Mouse (Mus musculus) urinary bladder, postnatal 14 days (tissue): ENCODE measurements around the gene Ngly1.
"Not testable (repeated sequence)": the region's sequence is repeated elsewhere in the genome, so short reads cannot be mapped to it uniquely, and the experiment has no call there.

Source experiments
- DNase-seq: peaks from one replicate; pipeline ENCODE4 v3.0.0; 2021; ENCODE audit warnings: low spot score

The Ngly1 gene

GRCm38 (mm10) chr14:16260541-16260940 is 11.5 kb downstream of the Ngly1 start:
- DNase-seq = no peak

DNA sequence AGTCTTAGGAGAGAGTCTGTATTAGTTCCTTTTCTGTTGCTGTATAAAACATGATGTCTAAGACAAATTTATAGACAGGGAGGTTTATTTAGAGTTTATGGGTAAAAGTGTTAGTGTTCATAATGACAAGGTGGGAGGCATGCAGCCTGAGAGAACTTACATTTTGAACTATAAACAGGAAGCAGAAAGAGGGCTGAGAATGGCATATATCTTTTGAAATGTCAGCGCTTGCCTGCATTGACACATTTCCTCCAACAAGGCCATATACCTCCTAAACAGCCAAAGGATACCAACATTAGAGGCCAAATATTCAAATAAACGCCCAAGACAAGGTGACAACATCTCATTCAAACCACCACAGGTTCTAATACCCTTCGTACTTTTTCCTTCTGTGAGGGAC is 12.8 kb downstream of the Ngly1 start:
- no peak for DNase-seq

DNA sequence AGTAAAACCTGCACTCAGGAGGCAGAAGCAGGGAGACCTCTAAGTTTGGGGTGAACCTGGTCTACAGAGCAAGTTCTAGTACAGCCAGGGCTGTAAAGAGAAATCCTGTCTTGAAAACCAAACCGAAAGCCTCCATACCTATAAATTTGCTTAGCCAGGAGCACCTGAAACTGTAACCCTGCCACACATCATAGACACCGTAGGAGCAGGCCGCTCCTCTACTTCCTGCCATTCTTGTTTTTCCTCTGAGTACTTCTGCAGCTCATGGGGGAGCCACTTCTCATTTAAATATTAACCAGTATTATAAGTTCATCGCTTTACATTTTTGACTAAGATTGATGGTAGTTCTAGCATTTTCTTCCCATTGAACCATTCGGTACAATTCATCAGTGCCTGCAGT is 17.9 kb downstream of the Ngly1 start:
- no peak for DNase-seq

DNA sequence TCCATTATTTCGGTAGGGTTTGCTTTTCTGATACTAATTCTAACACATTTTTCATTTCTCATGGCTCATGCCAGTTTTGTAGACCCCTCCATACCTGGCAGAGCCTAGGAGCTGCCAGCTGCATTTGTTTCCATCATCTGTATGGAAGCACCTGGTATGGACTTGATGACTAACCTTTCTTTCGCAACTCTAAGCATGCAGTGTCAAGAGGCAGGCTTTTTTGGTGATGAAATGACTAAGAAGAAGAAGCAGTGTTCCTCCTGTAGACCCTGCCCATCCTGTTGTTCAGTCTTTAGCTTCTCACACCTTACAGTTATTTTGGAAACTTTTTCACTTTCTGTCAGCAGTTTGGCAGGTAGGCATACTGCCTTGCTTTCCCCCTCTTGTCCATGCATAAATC is 20.7 kb downstream of the Ngly1 start:
- DNase-seq = no peak

DNA sequence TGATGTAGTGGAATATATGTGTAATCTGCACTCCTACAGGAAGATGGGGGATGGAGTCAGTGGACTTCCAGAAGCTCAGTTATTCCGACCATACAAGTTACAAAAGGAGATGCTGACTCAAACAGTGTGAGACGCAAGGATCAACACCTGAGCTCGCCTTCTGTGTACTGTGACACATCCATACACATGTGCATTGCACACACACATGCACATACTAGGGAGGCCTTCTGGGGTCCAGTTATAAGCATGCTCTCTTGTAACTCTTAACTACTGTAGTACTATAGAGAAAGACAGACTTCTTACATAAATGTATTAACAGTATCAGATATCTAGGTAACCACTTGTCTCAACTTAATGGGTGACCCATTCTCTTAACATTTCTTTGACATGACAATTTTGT is 24.6 kb downstream of the Ngly1 start:
- DNase-seq = no peak

GRCm38 (mm10) chr14:16279196-16279595 is 30.1 kb downstream of the Ngly1 start:
- DNase-seq = no peak

DNA sequence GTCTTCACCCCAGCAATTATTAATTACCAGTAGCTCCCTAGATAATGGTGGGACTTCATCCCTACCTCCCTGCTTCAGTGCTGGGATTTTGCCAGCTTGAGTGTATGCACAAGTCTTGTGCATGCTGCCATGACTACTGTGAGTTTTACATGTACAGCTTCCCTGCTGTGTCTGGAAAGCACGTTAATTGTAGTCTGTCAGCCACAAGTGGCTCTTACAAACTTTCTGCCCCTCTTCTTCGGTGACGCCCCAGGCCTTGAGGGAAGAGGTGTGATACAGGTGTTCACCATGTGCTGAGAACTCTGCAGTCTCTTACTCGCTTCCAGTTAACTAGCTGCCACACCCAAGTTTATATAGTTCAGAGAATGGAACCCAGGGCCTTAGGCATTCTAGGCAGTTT is 34.9 kb downstream of the Ngly1 start:
- DNase-seq = no peak

DNA sequence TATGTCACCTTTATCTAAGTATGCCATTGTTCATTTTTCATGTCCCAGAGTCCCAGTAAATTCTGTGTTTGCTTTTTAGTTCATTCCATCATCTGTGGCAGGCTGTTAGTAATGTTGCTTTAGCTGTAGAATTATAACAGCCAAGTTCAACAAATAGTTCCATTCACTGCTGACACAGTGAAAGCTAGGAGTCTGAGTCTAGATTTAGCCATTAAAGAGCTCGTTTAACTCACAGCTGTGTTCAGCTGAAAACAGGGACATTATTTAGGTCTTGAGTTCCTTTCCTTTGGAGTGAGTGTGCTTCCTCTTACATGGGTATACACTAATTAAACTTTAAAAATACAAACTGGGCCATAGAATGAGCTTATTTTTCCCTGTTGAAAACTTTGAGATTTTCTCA is 43.3 kb downstream of the Ngly1 start:
- DNase-seq = no peak

DNA sequence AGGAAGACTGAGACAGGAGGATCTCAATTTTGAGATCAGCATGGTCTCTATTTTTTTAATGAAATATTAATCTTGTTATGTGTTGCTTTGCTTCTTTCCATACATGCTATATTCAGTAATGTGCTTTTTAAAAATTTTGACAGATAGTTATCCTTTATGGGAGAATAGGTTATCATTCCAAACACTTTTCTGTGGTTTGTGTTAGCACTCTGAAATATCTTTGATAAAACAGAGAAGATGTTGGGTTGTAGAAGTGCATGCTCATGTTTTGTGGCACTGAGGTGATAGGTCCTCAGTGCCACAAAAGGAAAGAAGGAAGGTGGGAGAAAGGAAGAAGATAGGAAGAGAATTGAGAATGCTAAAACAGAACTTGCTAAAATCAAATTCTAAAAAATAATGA is 43.9 kb downstream of the Ngly1 start:
- no peak for DNase-seq

DNA sequence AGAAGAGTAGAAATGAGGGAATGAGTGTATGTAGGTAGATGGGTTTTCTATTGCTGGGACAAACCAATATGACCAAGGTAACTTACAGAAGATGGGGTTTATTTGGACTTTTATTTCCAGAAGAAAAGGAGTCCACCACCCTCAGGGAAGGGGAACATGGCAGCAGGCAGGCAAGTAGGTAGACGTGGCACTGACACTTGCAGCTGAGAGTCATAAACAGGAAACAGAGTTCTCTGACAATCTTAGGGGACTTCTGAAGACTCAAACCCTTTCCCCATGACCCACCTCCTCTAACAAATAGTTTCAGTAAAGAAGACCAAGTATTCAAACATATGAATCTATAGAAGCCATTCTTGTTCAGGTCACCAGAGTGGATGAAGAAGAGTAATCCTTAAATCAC is 44.8 kb downstream of the Ngly1 start:
- DNase-seq = no peak

DNA sequence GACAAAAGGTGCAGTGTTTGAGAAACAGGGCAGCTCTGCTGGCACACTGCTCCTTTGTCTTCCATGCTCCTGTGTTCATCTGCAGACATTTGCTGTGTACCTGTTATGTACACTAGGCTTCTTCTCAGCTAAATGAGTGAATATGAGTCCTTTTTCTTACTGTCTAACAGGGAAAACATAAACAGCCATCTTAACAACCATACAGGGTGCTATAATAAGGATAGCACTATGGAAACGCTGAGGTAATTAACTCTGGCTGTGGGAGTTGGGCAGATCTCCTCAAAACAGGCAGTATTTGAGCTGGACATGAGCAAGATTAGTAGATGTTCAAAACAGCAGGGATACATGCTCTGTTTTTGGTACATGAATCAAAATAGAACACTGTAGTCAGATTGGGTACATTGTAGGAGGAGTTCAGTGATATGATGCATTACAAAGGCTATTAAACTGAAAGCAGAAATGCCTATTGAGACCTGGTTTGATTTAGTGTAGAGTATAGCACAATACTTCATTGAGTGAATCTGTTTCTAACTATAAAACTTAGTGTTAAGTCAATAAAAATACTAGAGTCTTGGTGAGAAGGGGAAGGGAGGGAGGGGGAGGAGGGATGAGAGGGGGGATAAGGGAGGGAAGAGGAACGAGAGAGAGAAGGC is 47.9 kb downstream of the Ngly1 start:
- no peak for DNase-seq

GRCm38 (mm10) chr14:16301735-16302134 is 52.7 kb downstream of the Ngly1 start:
- DNase-seq = no peak

GRCm38 (mm10) chr14:16302688-16303087 is 53.6 kb downstream of the Ngly1 start:
- no peak for DNase-seq

GRCm38 (mm10) chr14:16310791-16311190 is 61.7 kb downstream of the Ngly1 start:
- DNase-seq = no peak

DNA sequence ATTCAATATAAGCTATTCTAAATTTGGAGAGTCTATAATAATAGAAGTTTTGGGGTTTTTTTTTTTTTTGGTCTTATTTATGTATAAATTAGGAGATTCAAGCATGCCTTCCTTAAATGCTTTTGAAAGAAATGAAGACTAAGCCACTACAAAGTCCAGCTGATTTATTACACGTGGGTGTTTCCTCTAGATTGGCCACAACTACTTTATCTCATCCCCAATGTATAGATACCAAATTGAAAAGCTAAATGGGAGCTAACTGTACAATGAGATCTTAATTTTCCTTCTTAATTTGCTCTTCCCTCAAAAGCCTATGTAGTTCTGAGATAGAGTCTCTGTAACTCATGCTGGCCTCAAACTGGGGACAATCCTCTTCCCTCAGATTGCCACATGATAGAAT is 63.5 kb downstream of the Ngly1 start:
- DNase-seq = no peak

DNA sequence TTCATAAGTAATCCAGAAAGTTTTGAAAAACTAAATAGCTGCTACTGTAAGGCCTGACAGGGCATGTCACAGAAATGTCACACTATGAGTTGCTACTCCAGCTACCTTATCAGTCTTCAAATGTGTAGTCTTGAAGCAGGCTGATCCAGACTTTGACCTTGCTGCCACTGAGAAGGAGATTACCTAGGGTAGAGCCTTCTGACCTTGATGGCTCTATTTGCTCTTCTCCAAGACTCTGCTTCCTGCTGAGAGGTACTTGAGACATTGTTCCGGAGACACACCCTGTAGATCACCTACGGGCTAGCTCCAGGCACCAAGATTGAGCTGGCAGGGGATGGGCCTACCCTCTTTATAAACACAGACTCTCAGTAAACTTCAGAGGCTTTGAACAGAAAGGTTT is 64.0 kb downstream of the Ngly1 start:
- DNase-seq = not testable (repeated sequence)

DNA sequence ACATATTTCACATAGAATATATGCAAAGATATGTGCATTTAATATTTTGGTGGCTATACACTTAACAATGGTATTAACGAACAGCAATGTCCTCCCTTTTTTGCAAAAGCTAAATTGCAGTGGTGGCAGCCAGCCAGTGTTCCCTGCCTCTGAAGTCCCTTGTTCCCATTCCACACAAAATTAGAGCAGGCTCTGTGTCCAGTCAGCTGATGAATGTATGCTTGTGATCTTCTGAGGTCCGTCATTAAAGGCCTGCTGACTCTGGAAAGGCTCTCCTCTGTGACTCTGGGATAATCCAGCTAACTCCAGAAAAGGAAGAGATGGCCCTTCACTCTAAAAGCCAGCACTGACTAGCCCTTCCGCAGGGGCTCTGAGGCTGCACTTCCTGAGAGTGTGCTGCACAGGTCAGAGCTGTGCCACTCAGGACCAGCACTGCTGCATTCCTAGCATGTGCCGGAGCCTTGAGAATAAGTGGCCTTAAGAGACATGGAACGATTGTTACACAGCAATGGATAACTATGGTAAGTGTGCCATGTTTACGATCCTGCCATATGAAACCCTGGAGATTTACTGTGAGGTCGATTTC is 64.9 kb downstream of the Ngly1 start:
- no peak for DNase-seq

DNA sequence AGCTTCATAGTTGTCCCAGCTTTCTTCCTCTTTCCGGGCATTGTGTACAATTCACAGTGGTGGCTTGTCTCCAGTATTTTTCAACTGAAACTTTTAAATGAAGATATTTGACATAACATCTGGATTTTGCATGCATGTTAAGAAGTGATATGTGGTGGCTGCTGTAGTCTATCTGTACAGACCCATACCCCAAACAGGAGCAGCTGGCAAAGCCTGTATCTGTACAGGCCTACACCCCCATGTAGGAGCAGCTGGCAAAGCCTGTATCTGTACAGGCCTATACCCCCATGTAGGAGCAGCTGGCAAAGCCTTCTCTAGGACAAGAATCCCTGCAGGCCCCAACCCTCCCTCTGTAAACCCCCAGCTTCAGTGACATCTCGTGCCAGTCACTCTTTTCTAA is 65.8 kb downstream of the Ngly1 start:
- DNase-seq = no peak

DNA sequence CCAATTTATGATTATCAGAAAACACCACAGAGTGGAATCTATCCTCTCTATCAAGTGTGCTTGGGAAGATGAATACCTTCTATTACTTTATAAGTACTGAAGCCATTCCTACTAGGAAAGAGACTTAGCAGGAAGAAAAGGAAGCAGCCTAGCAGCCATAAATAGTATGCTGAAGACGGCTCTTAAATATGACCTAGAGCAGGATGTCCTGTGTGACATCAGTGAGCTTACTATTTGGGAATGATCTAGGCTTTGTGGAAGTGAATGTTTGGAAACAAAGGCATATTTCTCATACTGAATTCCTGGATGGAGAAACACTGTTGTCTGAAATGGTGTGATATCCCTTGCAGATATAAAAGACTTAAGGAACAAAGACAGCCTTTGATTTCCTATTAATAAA is 67.6 kb downstream of the Ngly1 start:
- no peak for DNase-seq

DNA sequence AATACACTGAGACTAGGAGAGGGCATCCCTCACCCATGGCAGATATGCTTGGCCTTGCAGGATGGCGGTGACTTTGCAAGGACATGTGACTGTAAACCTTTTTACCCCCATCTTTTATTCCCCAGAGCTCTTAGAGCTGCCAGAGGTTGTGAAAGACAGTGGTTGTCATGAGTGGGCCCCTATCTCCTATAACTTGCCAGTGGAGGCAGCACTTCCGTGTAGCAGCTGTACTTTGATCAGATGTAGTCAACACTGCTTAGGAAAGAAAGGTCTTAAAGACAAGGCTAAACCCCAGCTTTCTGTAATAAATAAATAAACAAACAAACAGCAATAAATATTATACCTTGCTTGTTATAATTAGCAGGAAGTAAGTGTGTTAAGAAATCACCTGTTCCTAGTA is 70.7 kb downstream of the Ngly1 start:
- DNase-seq = no peak

DNA sequence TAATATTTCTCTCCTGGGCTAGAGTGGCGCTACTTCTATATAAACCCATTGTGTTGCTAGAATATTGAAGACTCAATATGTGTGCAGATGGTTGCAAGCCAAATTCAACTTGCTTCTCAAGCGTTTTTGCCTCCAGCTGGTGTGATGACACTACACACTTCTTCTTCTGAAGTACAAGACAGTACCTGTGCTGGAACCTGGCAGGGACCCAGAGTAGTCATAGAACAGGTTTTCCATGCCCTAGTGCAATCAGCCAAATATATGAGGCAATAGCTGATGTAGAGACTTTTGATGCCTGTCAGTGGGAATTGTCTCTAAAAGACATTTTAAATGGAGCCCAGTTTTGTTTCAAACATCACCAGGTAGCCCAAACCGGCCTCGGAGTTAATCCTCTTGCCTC is 75.3 kb downstream of the Ngly1 start:
- peak; percentile 21 for DNase-seq

- DNase-seq = no peak
These were observed 76.1 kb downstream of the Ngly1 start for GRCm38 (mm10) chr14:16325208-16325607.

DNA sequence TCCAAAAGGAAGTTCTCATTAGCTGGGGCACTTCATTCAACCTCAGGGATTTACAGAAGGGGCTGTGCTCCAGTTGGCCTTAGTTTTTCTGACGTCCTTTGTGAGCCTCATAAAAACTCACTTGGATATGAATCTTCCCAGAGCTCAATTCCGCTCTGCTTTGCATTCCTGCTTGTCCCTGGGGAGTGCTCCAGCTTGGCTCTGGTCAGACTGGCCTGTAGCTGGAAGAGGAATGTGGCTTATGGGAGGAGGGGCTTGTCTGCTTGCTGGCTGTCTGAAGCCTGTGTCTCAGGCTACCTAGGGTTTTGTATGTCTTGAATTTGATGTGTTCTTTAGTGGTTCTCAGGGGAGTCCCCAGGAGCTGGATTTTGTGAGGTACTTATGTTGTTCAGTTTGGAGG is 79.5 kb downstream of the Ngly1 start:
- DNase-seq = peak; percentile 53

- DNase-seq = no peak
These were observed 79.9 kb downstream of the Ngly1 start for GRCm38 (mm10) chr14:16328959-16329480.
